Mouse (Mus musculus) bone marrow macrophage, adult 2 months (primary cell): ENCODE data around the gene Kalrn.

Experiments used
- CTCF ChIP-seq: IDR thresholded peaks from 2 replicates; pipeline ENCODE4 v1.5.1; 2012; ENCODE audit warnings: low read depth, mild to moderate bottlenecking, low read length, moderate library complexity
- POLR2A ChIP-seq: IDR thresholded peaks from 2 replicates; pipeline ENCODE4 v1.6.1; 2012; ENCODE audit warnings: mild to moderate bottlenecking, low read depth, low read length, borderline replicate concordance

GRCm38 (mm10) chr16:34039736-34040135, 533.6 kb downstream of the Kalrn start:
- TF ChIP-seq CTCF (no peak), POLR2A (no peak)
